Mouse (Mus musculus): ENCODE results near the gene Kirrel2.

The Kirrel2 gene

DNA sequence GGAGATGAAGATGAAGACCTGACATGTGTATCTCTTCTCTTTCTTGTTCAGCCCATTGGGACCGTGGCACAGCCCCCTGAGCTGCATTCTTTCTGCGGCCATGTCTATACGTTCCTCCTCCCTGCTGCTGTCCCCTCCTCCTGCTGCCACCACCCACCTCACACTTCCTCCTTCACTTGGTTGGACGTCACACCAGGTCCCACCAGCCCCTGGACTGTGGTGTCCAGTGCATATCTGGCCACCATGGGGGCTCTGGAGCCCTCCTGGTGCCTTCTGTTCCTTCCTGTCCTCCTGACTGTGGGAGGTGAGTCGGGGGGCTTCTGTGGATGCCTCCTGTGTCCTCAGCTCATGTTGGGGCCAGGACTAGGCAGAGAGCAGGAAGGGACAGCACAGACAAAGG lies 43.9 kb downstream of the Kirrel2 start, which contains the start of gene Tyrobp:
Gene Tyrobp (plus strand): TSS at position 165 of the 400 bp plus-strand sequence.
- no peak for DNase-seq (ENCODE audit: low spot score in 2 of 2)

DNA sequence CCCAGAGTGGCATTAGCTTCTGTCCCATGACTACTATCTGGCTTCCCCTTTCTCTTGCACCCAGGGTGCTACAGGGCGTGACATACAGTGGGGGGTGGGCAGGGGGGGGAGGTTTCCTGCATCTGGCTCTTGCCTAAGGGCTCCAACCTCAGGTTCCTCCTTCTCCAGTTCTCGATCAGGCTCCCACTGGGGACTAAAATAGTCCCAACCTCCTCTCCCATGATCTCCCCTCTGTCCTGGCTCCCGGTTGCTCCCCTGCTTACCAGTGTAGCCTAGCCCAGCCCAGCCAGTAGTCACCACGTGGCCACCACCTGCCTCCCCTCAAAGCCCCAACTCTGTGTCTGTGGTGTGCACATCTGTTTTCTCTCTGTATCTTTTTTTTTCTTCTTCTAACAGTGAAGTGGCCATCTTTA lies 44.7 kb downstream of the Kirrel2 start:
- DNase-seq (ENCODE audit: low spot score in 2 of 2): no peak

DNA sequence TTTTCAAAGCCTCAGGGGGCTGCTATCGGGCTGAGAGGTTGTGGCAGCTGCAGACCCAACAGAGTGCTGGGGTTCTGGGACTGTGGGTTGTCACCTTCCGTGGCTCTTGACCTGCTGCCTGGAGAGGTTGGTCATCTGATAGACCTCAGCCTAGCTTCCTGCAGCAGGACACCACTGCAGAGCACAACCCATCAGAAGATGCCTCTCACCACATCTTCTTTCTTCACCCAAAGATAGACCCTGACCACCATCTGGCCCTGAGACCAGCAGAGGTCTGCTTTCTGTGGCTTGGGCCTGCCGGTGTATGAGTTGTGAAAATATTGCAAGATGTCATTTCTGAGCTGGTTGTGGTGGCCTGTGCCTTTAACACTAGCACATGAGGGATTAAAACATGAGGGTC lies 46.5 kb downstream of the Kirrel2 start:
- no peak for DNase-seq (ENCODE audit: low spot score in 2 of 2)

DNA sequence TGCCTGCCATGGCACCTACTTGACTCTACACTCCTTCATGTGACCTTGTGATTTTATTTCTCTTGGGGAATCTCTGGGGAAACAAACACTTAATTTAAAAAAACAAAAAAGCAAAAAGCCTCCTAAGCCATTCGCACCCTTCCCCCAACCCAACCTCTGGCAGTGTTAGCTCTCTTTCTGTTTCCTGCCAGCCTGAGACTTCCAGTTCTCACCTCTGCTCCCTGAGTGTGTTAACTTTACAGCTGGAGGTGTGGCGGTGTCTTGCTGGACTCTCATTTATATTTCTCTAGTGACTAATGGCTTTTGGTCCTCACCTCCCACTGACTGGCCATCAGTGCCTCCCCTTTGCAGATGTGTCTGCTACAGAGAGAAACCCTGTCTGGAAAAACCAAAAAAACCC lies 47.7 kb downstream of the Kirrel2 start:
- DNase-seq (ENCODE audit: low spot score in 2 of 2): no peak

DNA sequence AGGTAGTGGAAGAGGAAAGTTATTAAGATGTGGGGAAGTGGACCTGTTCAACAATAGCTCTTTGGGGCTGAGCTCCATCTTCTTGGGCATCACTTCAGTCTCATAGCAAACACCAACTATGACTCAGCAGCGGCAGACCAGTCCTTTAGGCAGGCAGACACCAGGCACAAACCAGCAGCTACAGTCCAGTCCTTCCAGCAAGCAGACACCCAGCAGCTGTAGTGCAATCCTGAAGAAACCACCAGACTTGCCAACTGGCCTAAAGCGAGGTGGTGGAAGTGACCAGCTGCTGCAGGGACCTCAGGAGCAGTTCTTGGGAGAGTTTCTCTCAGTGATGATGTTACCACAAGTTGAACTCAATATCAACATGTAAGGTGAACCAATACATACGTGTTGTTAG lies 48.9 kb downstream of the Kirrel2 start:
- DNase-seq (ENCODE audit: low spot score in 2 of 2): no peak

DNA sequence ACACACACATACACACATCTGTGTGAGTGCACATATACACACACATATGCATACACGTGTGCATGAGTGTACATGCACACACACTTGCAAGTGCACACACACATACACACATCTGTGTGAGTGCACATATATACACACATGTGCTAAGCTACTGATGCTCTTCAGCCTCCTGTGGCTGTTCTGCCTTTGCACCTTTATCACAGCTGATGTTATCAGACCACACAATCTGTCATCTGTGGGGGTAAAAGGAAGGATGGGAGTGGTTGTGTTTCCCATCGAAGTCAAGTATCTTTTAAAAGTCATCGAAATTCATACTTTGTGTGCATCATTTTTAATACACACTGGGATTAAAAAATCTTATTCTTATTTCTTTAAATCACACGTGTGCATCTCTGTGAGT lies 55.1 kb downstream of the Kirrel2 start:
- no peak for DNase-seq (ENCODE audit: low spot score in 2 of 2)

DNA sequence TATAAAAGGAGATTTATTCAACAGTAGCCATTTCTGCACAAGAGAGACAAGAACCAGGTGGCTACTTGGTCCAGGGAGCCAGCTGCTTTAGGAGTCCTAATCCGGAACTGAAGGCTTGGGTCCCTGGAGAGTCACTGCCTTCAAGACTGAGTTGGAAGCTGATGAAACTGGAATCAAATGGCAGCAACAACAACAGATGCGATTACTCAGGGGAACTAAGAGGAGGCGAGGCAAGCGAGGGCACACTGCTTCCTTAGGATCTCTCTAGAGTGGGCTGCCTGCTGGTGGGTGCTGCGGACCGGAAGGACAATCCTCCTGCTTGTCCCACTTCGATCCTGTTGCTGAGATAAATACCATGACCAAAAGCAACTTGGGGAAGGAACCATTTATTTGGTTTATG lies 57.8 kb downstream of the Kirrel2 start:
- DNase-seq (ENCODE audit: low spot score in 2 of 2): no peak

All from cerebellum, postnatal 4 days (tissue).